Mouse (Mus musculus) limb, embryonic 14.5 days (tissue): Measurements from ENCODE around the gene Ms4a5. TPM values are rescaled to one million over a fixed set of nuclear protein-coding genes. Genes with fewer than 3 reads are reported as not detected.
"Not testable (repeated sequence)": the region's sequence is repeated elsewhere in the genome, so short reads cannot be mapped to it uniquely, and the experiment has no call there.

ENCODE experiments used
- ATAC-seq: fragments of 200-750 bp; cut with Nextera tagmentation; 2 replicates; pipeline ENCODE4 v1.8.0; 2017; ENCODE audit warnings: low read depth, moderate number of reproducible peaks, moderate TSS enrichment; ENCODE audit not compliant: low FRiP score
- DNase-seq: peaks from one replicate; pipeline ENCODE4 v3.0.0-alpha.2; 2015; ENCODE audit warnings: low spot score
- H3K27ac ChIP-seq: fragments of 300-500 bp; sonication (generic); replicated peaks from 2 replicates; pipeline ENCODE4 v1.5.1; 2014; ENCODE audit warnings: low read depth, mild to moderate bottlenecking, low read length, moderate library complexity, mixed read lengths
- H3K27me3 ChIP-seq: fragments of 300-500 bp; sonication (generic); 2 replicates; pipeline ENCODE4 v1.6.1; 2014; ENCODE audit warnings: low read length, mixed read lengths; ENCODE audit not compliant: control insufficient read depth, insufficient read depth
- H3K36me3 ChIP-seq: fragments of 300-500 bp; sonication (generic); 2 replicates; pipeline ENCODE4 v1.6.1; 2014; ENCODE audit warnings: mild to moderate bottlenecking, low read length, moderate library complexity, mixed read lengths; ENCODE audit not compliant: control insufficient read depth, insufficient read depth
- H3K4me1 ChIP-seq: fragments of 300-500 bp; sonication (generic); 2 replicates; pipeline ENCODE4 v1.6.1; 2014; ENCODE audit warnings: antibody characterized with exemption, low read length, mixed read lengths; ENCODE audit not compliant: control insufficient read depth, insufficient read depth
- H3K4me2 ChIP-seq: fragments of 300-500 bp; sonication (generic); replicated peaks from 2 replicates; pipeline ENCODE4 v1.6.1; 2014; ENCODE audit warnings: low read depth, mild to moderate bottlenecking, low read length, moderate library complexity; ENCODE audit not compliant: severe bottlenecking
- H3K4me3 ChIP-seq: fragments of 300-500 bp; sonication (generic); replicated peaks from 2 replicates; pipeline ENCODE4 v1.5.1; 2014; ENCODE audit warnings: low read length
- H3K9ac ChIP-seq: fragments of 300-500 bp; sonication (generic); 2 replicates; pipeline ENCODE4 v1.6.1; 2014; ENCODE audit warnings: mild to moderate bottlenecking, low read depth, low read length, moderate library complexity; ENCODE audit not compliant: severe bottlenecking
- H3K9me3 ChIP-seq: fragments of 300-500 bp; sonication (generic); 2 replicates; pipeline ENCODE4 v1.6.1; 2016; ENCODE audit warnings: low read length; ENCODE audit not compliant: control insufficient read depth
- POLR2A ChIP-seq: fragments of 200-500 bp; IDR thresholded peaks from 2 replicates; pipeline ENCODE4 v1.8.0; 2012; ENCODE audit warnings: inconsistent platforms, mild to moderate bottlenecking, moderate library complexity, borderline replicate concordance; ENCODE audit not compliant: insufficient read depth, insufficient read length; ENCODE audit errors: extremely low read depth
- WGBS: fragments of 180-500 bp; shearing (Covaris S2); extraction: QIAGEN DNeasy Blood & Tissue Kit; methylation state at CpG from one replicate; pipeline ENCODE4 v1.1.7; 2014; 5-methylcytosine and 5-hydroxymethylcytosine counted together
- polyA plus RNA-seq, 2 experiments: library from polyadenylated mRNA; depleted of rRNA in 1 of 2; stranded (reverse) in 1 of 2; unstranded in 1 of 2; fragments of >200 nt; fragmentation: Nextera tagmentation in 1 of 2; extraction: Ambion mirVana in 1 of 2; gene quantifications; 2 replicates each; pipeline versions ENCODE4 v1.2.1 to v1.2.3; 2012 to 2014

Ms4a5 gene
- polyA plus RNA-seq, 2 experiments, result not detected

- Histone ChIP-seq H3K36me3 (no peaks in the 10 kb centered on the region), H3K9ac (no peak overlapping the region), H3K27ac (no peak overlapping the region), H3K4me2 (no peak overlapping the region), H3K27me3 (no peaks in the 10 kb centered on the region), H3K4me1 (no peaks in the 10 kb centered on the region), H3K9me3 (no peaks in the 10 kb centered on the region), H3K4me3 (no peak overlapping the region)
- TF ChIP-seq POLR2A, result no peak
- DNase-seq, result no peak
- no peak for ATAC-seq
- 57% methylated on average over 2 of the region's 2 CpGs for WGBS
Measured at GRCm38 (mm10) chr19:11298939-11299338, 15.3 kb upstream of the Ms4a5 start.

- DNase-seq, ATAC-seq: not testable (repeated sequence)
Measured at GRCm38 (mm10) chr19:11293616-11294015, 9.9 kb upstream of the Ms4a5 start.

DNA sequence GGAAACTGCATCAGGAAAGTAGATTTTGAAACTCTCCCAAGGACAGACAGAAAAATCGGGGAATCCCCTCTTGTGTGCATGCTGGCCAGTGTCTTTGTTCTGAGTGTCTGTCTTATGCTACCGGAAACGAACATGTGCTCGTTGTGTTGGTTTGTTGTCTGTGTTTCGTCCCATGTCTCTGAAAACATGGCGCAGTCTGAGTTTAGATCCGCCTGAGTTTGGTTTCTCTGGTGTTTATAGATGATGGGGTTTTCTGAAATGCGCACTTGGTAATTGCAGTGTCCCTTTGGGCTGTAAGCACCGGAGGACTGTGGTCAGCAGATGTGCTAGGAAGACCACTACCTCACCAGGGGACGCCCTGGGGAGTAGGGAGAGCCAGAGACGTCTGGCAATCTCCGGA is 9.3 kb upstream of the Ms4a5 start:
- Histone ChIP-seq H3K27ac (peak overlapping the region; percentile 38; the same call in 1 of the 2 replicates), H3K9ac (peak overlapping the region; percentile 56)
- 8% methylated on average over 12 of the region's 12 CpGs for WGBS

More at GRCm38 (mm10) chr19:11293616-11294015, 9.9 kb upstream of the Ms4a5 start:
- not testable (repeated sequence) for H3K27ac ChIP-seq, H3K9ac ChIP-seq, H3K4me1 ChIP-seq, H3K9me3 ChIP-seq, H3K4me2 ChIP-seq, H3K4me3 ChIP-seq, H3K36me3 ChIP-seq, H3K27me3 ChIP-seq
- WGBS, result 11% methylated on average over 3 of the region's 3 CpGs

DNA sequence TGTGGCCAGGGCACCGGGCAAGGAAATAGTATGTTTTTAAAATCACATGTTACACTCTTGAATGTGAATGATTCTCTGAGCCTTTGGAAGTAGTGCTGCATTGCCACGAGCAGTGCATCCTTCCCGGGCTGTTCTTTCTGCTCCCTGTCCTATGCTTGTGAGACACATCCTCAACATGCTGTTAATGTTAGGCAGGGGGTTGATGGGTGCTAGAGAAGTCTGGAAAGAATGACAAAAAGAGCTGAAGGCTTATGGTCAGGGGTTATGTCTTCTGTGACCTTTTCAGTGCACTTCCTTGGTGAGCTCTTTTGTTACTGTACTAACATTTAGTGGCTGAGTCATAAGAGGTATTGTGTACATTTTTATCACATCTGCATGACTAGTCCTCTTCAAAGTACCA is 3.5 kb downstream of the Ms4a5 start:
- H3K4me1 ChIP-seq, result no peaks in the 10 kb centered on the region
- ATAC-seq (no peak), DNase-seq (no peak)
- H3K4me3 ChIP-seq, result no peak overlapping the region
- H3K9ac ChIP-seq, result no peak overlapping the region
- WGBS, result 85% methylated on average over 3 of the region's 3 CpGs
- no peaks in the 10 kb centered on the region for H3K9me3 ChIP-seq
- no peak overlapping the region for H3K27ac ChIP-seq
- H3K27me3 ChIP-seq, result no peaks in the 10 kb centered on the region
- H3K36me3 ChIP-seq, result no peaks in the 10 kb centered on the region
- no peak for TF ChIP-seq POLR2A
- H3K4me2 ChIP-seq, result no peak overlapping the region

More for the DNA sequence above, 9.3 kb upstream of the Ms4a5 start:
- TF ChIP-seq POLR2A, result no peak
- Histone ChIP-seq H3K9me3 (no peaks in the 10 kb centered on the region), H3K4me3 (peak overlapping the region; percentile 31), H3K4me2 (peak overlapping the region; percentile 47), H3K27me3 (no peaks in the 10 kb centered on the region), H3K4me1 (no peaks in the 10 kb centered on the region), H3K36me3 (no peaks in the 10 kb centered on the region)
- DNase-seq, result peak; percentile 8
- ATAC-seq, result no peak

GRCm38 (mm10) chr19:11276431-11276830 is 7.2 kb downstream of the Ms4a5 start:
- Histone ChIP-seq H3K9ac (no peak overlapping the region), H3K4me2 (no peak overlapping the region), H3K4me1 (no peaks in the 10 kb centered on the region), H3K27me3 (no peaks in the 10 kb centered on the region), H3K27ac (no peak overlapping the region), H3K9me3 (no peaks in the 10 kb centered on the region), H3K4me3 (no peak overlapping the region), H3K36me3 (no peaks in the 10 kb centered on the region)
- ATAC-seq (no peak), DNase-seq (peak; percentile 27)
- 50% methylated on average over 5 of the region's 5 CpGs for WGBS
- no peak for TF ChIP-seq POLR2A

DNA sequence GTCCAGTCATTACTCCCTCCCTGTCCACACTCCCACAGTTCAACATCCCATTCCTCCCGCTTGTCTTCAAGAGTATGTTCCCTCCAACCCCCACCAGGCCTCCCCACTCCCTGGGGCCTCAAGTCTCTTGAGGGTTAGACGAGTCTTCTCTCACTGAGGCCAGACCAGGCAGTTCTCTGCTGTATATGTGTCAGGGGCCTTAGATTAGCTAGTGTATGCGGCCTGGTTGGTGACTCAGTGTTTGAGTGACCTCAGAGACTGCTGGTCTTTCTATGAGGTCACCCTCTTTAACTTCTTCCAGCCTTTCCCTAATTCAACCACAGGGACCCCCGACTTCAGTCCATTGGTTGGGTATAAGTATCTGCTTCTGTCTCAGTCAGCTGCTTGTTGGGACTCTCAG is 16.7 kb downstream of the Ms4a5 start:
- Histone ChIP-seq H3K27ac (no peak overlapping the region), H3K36me3 (no peaks in the 10 kb centered on the region), H3K4me2 (no peak overlapping the region), H3K4me3 (no peak overlapping the region), H3K9me3 (no peaks in the 10 kb centered on the region), H3K9ac (no peak overlapping the region), H3K4me1 (no peaks in the 10 kb centered on the region), H3K27me3 (no peaks in the 10 kb centered on the region)
- no peak for TF ChIP-seq POLR2A
- no peak for ATAC-seq
- WGBS, result 78% methylated on average over 4 of the region's 4 CpGs
- no peak for DNase-seq
